Mouse (Mus musculus): Measurements from ENCODE around the gene Ifna6.
"Not testable (repeated sequence)": the region's sequence is repeated elsewhere in the genome, so short reads cannot be mapped to it uniquely, and the experiment has no call there.

DNA sequence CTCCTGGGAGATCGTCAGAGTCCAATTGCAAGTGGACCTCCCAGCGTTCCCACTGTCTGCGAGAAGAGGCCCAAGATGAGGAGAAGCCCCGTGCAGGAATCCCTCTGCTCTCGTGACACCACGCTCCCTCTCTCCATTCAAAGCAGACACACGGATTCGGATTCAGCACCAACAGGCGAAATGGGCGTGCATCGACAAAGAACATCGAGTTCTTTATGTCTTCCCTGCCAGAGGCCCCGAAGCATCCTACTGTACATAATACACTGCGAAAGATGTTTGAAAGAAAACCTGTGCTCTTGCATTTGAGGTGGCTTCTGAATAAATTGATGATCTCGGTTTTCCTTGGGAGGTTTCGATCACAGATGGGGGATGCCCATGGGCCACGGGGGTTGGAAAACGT lies 46.9 kb upstream of the Ifna6 start:
- not testable (repeated sequence) for TF ChIP-seq CTCF, EP300 (IDR thresholded peaks at IDR 0.05)
